Mouse (Mus musculus) lung, postnatal 25 days (tissue): ENCODE data around the gene March2.
"Not testable (repeated sequence)": the region's sequence is repeated elsewhere in the genome, so short reads cannot be mapped to it uniquely, and the experiment has no call there.

Experiments used
- DNase-seq: peaks from one replicate; pipeline ENCODE4 v3.0.0; 2022; ENCODE audit warnings: low spot score

Gene March2

GRCm38 (mm10) chr17:33718384-33718881 is at the start of gene March2:
March2 (minus strand) TSS chr17:33718670.
- DNase-seq = peak; percentile 98

GRCm38 (mm10) chr17:33766389-33766788 is 47.9 kb upstream of the March2 start:
- no peak for DNase-seq

- peak; percentile 100 for DNase-seq
Measured at GRCm38 (mm10) chr17:33760255-33761165, 42.0 kb upstream of the March2 start, which contains the start of gene Rab11b. Rab11b (minus strand) TSS chr17:33760530.

GRCm38 (mm10) chr17:33759767-33760254 is 41.3 kb upstream of the March2 start:
- peak; percentile 95 for DNase-seq

- DNase-seq = peak; percentile 49
Measured at GRCm38 (mm10) chr17:33757231-33757630, 38.8 kb upstream of the March2 start.

- peak; percentile 64 for DNase-seq
Measured at GRCm38 (mm10) chr17:33756108-33756790, 37.8 kb upstream of the March2 start.

- no peak for DNase-seq
Measured at GRCm38 (mm10) chr17:33755418-33756107, 37.1 kb upstream of the March2 start.

- DNase-seq = no peak
Measured at GRCm38 (mm10) chr17:33754656-33755055, 36.2 kb upstream of the March2 start.

GRCm38 (mm10) chr17:33752297-33752696 is 33.8 kb upstream of the March2 start:
- no peak for DNase-seq

GRCm38 (mm10) chr17:33751181-33751580 is 32.7 kb upstream of the March2 start:
- DNase-seq = no peak

- no peak for DNase-seq
Measured at GRCm38 (mm10) chr17:33749451-33749850, 31.0 kb upstream of the March2 start.

GRCm38 (mm10) chr17:33746011-33746410 is 27.5 kb upstream of the March2 start:
- peak; percentile 44 for DNase-seq

- DNase-seq = no peak
Measured at GRCm38 (mm10) chr17:33744686-33745384, 26.4 kb upstream of the March2 start.

GRCm38 (mm10) chr17:33742420-33742819 is 23.9 kb upstream of the March2 start:
- DNase-seq = no peak

- DNase-seq = not testable (repeated sequence)
Measured at GRCm38 (mm10) chr17:33733526-33733925, 15.1 kb upstream of the March2 start.

GRCm38 (mm10) chr17:33732556-33733083 is 14.2 kb upstream of the March2 start:
- DNase-seq = not testable (repeated sequence)

GRCm38 (mm10) chr17:33729215-33729614 is 10.7 kb upstream of the March2 start:
- peak; percentile 20 for DNase-seq

- DNase-seq = no peak
Measured at GRCm38 (mm10) chr17:33728396-33728795, 9.9 kb upstream of the March2 start.

GRCm38 (mm10) chr17:33719736-33720378 is 1.4 kb upstream of the March2 start:
- DNase-seq = no peak

GRCm38 (mm10) chr17:33718944-33719725 is 665 bp upstream of the March2 start:
- no peak for DNase-seq
